Mouse (Mus musculus) kidney, postnatal 14 days (tissue): Measurements from ENCODE around the gene Ttll4.

Source experiments
- DNase-seq: peaks from one replicate; pipeline ENCODE4 v3.0.0; 2022; ENCODE audit warnings: mixed read lengths

Ttll4 gene

DNA sequence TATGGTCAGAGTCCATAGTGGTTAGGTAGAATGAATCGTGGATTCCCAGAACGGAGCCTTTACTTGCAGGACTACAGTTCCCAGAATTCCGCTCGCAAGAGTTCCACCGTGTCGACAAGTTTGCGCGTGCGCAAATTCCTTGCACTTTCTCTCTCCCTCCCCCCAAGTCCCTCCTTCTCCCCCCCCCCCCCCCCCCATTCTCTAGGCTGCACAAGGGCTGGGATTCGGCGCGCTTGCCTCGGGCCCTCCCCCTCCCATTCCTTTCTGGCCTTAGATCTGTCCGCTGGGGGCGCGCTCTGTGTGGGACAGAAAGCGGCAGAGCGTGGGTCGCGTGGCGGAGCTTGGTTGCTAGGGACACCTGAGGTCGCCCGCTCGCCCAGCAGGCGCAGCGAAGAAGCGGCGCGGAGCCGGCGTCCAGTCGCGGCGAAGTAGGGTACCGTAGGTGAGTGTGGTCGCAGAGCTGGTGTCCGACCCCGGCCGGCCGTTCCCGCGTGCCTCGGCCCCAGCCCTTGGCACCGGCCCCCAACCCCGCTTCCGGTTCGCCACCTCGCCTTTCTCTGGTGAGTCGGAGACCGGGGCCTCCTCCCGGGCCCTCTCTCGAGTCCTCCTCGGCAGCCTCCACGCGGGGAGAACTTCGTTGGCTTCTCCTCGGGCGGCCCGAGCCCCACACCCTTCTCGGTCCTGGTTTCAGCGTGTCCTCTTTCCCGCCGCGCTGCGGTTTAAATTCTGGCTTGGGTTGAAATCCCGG lies at the start of gene Ttll4:
TSS of gene Ttll4 (plus strand) at position 298 of the 748 bp plus-strand sequence.
- peak; percentile 97 for DNase-seq

GRCm38 (mm10) chr1:74624183-74624582 lies 37.4 kb upstream of the Ttll4 start:
- no peak for DNase-seq

DNA sequence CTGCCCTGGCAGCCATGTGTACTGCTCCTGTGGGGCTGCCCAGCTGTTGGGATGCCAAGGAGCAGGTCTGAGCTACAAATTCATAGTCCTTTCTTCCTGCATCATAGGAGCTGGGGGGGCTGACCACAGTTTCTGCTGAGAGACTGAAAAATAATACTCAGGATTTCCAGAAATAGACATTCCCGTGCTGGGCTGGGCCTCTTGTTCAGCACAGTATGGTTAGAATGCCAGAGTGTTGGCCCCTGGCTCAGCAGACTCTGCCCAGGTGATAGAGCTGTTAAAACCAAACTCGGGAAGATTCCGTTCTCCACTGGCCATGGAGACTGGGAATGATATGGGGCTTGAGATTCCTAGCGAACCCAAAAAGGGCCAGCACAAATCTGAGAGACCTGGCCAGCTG lies 35.5 kb upstream of the Ttll4 start:
- DNase-seq = no peak

DNA sequence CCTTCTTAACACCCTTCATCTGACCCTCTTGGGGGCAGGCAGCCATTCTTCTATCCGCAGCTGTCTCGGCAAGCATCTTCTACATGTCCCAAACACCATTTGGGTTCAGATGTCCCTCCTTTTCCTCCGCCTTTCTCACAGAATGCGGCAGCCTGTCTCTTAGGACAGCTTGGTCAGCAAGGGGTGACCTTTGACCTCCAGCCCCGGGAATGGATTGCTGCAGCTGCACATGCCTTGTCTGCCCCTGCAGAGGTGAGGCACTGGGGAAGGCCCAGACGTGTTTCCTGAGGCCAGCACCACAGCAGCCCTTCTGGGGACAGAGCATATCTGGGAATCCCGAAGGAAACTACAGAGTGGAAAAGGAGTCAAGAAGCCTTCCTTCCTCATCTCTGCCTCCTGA lies 33.5 kb upstream of the Ttll4 start:
- no peak for DNase-seq

- no peak for DNase-seq
Observed at GRCm38 (mm10) chr1:74632734-74633133, 28.8 kb upstream of the Ttll4 start.

DNA sequence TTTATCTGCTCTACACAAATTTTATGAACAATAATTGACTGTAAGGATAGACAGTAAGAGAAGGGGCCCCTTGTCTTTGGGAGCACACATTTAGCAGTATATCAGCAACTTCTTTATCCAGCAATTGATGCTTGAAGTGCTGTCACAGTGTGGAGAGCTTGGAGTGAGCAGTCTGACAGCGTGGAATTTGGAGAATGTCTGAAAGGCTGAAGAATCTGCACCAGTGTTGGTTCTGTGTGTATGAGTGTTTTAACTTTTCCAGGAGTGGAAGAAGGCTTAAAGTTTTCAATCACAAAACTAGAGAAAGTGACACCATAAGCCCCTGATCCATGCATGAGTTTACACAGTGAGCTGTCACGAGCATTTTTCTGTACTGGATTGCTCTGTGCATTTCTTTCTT lies 18.0 kb upstream of the Ttll4 start:
- DNase-seq = no peak

- DNase-seq = peak; percentile 32
Observed at GRCm38 (mm10) chr1:74643926-74644325, 17.6 kb upstream of the Ttll4 start.

DNA sequence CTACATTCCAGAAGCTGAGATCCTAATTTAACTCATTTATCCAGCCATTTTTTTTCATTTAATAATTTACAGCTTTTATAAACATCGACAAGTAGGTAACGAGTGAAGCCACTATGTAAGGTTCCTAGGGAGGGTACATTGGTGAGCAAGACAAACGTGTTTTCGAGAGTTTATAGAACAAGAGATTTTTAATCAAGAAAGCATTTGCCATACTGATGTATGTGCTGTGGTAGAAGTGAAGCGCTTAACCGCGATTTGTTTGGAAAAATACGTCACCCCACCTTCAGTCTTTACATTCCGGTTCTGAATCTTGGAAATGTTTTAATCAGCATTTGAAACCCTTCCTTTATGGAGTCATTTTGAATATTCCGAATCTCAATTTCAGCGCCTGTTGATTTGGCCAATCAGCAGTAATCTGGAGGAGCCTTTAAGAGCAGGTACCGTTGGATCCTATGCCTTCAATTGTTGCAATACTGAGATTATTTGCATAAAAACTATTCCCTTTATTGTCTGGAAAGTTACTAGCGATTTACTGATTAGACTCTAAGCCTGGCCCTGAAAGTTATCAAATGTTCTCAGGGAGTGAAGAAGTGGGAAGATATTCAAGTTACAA lies 814 bp downstream of the Ttll4 start:
- no peak for DNase-seq

DNA sequence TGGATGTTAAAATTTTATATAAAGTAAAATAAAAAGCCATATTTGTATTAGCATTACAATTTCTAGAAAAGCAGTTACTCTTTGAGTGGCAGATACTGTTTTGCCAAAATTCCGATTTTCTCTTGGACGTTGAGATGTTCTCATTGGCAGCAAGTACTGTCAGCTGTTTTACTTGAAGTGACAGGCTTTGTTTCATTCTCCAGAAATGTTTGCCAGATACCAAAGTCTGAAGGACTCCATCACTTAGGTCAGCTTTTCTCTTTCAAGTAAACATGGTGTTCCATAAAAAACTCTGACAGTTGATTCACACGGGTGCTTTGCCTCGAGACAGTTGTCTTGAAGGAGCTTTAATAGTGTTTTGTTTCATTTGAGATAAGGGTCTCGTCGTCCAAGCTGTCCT lies 3.6 kb downstream of the Ttll4 start:
- no peak for DNase-seq

DNA sequence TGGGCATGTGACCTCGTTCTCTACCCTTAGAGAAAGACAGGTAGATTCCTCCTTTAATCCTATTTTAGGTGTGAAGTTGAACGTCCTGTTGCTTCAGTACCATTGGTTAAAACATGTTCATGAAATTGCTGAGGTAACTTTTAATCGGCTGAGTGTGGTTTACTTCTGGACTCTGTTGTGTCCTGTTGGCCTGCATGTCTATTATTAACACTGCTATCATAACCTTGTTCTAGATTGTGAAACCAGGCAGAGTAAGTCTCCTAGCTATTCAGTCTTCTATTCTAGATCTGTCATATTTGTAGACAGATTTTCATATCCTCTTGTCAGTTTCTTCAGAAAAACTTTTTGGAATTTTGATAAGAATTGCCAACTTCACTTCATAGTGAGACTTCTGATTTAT lies 6.8 kb downstream of the Ttll4 start:
- DNase-seq = no peak

DNA sequence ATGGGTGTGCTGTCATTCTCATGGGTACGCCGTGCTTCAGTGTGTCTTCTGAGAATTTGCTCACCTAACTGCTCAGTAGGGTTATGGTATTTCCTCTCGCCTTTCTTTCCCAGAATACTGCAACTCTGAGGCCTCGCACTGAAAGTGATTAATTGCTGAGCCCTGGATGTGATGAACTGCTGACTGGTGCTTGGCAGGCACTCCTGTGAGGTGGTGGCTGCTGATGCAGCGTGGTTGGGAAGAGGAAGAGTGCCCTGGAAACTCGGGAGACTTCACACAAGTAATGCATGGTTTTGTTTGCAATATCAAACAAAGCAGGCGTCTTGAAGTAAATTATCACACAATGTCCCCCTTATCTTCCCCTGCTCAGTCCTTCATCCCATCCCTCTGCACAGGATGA lies 11.2 kb downstream of the Ttll4 start:
- DNase-seq = no peak

GRCm38 (mm10) chr1:74676863-74677262 lies 15.3 kb downstream of the Ttll4 start:
- DNase-seq = no peak

DNA sequence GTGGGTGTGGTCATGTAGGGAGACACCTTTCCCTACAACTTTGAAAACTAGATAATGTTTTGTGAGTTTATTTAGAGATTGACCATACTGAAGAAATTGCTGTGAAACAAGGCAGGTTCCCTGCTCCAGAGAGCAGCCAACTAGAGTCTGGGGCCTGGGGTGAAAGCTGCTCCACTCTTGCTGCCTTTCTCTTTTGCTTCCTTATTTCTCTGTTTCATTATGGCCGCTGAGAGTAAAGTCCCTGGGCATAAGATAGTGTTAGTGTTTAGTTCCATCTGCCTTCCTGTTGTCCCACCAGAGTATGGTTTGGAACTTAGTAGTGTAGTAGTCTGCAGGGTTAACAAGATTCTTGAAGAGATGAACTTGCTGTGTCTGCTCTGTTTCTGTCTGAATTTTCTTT lies 16.3 kb downstream of the Ttll4 start:
- no peak for DNase-seq

DNA sequence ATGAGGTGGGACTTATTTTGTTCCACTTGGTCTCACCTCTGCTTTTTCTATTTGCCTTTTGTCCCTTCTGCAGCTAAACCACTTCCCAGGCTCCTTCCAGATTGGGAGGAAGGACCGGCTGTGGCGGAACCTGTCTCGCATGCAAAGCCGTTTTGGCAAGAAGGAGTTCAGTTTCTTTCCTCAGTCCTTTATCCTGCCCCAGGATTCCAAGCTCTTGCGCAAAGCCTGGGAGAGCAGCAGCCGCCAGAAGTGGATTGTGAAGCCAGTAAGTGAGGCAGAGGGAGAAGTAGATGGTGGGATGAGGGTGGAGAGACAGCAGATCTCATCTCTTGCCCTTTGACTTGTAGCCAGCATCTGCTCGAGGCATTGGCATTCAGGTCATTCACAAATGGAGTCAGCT lies 25.6 kb downstream of the Ttll4 start:
- DNase-seq = no peak

GRCm38 (mm10) chr1:74693891-74694583 lies 32.5 kb downstream of the Ttll4 start:
- DNase-seq = no peak

- DNase-seq = no peak
Observed at GRCm38 (mm10) chr1:74695836-74696235, 34.3 kb downstream of the Ttll4 start.

- peak; percentile 23 for DNase-seq
Observed at GRCm38 (mm10) chr1:74697416-74697815, 35.9 kb downstream of the Ttll4 start.

DNA sequence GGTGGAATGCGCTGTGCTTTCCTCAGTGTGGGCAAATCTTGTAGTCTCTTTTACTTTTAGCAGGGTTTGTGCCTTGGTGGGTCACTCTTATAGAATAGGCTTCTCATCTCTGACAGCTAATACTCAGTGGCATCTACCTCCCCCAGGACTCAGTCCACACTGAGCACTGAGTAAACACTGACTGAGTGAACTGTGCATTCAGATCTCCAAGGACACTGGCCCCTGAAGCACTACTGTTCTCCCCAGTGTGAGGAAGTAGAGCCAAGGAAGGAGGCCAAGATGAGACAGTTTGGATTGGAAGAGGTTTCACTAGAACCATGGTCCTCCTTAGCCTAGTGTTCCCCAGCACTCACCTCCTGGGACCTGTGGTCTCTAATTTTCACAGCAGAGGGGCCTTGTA lies 36.8 kb downstream of the Ttll4 start:
- no peak for DNase-seq

- DNase-seq = peak; percentile 13
Observed at GRCm38 (mm10) chr1:74698791-74699190, 37.2 kb downstream of the Ttll4 start.

GRCm38 (mm10) chr1:74702142-74702553 lies 40.6 kb downstream of the Ttll4 start:
- no peak for DNase-seq

- no peak for DNase-seq
Observed at GRCm38 (mm10) chr1:74704156-74704555, 42.6 kb downstream of the Ttll4 start.

GRCm38 (mm10) chr1:74705016-74705415 lies 43.5 kb downstream of the Ttll4 start:
- DNase-seq = peak; percentile 30

- DNase-seq = no peak
Observed at GRCm38 (mm10) chr1:74709566-74709965, 48.0 kb downstream of the Ttll4 start.

GRCm38 (mm10) chr1:74712046-74712445 lies 50.5 kb downstream of the Ttll4 start:
- no peak for DNase-seq
